Mouse (Mus musculus): ENCODE data around the gene Lingo3.

DNA sequence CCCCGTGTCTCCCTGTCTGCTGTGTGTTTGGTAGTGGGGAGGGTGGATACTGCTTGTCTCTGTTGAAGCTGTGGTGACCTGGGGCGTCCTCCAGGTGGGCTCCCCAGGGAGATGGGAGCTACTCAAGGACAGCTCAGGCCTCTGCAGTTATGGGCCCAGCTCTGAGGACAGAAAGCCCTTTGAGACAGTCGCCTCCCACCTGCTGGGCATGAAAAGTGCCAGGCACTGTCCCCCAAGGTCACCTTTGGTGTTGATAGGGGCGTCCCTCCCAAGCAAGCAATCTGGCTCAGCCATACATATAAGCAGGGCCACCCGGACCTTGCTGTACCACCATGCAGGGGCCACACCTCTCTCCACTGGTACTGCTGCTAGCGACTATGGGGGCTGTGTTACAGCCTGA lies 38.9 kb downstream of the Lingo3 start, which contains the start of gene Amh:
- TF ChIP-seq CTCF (IDR thresholded peaks at IDR 0.05; ENCODE audit: control insufficient read depth, insufficient read depth, low read length) (no peak), POLR2A (IDR thresholded peaks at IDR 0.05; ENCODE audit: borderline replicate concordance, control insufficient read depth, low read depth, low read length) (no peak)
